Mouse (Mus musculus): ENCODE measurements around the gene Tagap1. TPM values are rescaled to one million over a fixed set of nuclear protein-coding genes. Genes with fewer than 3 reads are reported as not detected.
"Not testable (repeated sequence)": the region's sequence is repeated elsewhere in the genome, so short reads cannot be mapped to it uniquely, and the experiment has no call there.

Tagap1 gene
- polyA plus RNA-seq, 1 experiment from 2014 or later = 26.5 TPM

DNA sequence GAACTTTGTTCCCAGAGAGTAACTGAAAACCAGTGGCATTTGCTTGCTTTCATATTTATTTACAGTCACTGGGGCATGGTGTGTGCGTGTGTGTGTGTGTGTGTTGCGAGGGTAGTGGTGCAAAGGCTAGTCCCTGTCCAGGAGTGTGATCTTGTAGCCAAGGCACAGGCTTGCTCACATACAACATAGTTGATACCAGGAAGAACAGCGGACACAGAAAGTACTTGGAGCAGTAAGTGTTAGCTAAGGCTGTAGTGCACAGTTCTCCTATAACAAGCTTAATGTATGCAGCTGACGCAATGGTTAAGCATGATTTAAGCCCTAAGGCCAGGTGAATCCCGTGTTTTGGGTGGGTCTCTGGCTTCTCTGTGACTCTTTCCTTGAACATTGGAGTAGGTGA, 18.4 kb upstream of the Tagap1 start:
- H3K4me1 ChIP-seq; H3K9me3 ChIP-seq; ATAC-seq (ENCODE audit: extremely low read depth, insufficient number of reproducible peaks, low FRiP score, low TSS enrichment); H3K36me3 ChIP-seq; H3K27ac ChIP-seq (replicated peaks); H3K27me3 ChIP-seq (replicated peaks): not testable (repeated sequence)
- Histone ChIP-seq H3K4me2 (peak overlapping the region; percentile 68), H3K9ac (peak overlapping the region; percentile 86), H3K4me3 (peak overlapping the region; percentile 65)
- WGBS = 28% methylated on average over 5 of the region's 5 CpGs

DNA sequence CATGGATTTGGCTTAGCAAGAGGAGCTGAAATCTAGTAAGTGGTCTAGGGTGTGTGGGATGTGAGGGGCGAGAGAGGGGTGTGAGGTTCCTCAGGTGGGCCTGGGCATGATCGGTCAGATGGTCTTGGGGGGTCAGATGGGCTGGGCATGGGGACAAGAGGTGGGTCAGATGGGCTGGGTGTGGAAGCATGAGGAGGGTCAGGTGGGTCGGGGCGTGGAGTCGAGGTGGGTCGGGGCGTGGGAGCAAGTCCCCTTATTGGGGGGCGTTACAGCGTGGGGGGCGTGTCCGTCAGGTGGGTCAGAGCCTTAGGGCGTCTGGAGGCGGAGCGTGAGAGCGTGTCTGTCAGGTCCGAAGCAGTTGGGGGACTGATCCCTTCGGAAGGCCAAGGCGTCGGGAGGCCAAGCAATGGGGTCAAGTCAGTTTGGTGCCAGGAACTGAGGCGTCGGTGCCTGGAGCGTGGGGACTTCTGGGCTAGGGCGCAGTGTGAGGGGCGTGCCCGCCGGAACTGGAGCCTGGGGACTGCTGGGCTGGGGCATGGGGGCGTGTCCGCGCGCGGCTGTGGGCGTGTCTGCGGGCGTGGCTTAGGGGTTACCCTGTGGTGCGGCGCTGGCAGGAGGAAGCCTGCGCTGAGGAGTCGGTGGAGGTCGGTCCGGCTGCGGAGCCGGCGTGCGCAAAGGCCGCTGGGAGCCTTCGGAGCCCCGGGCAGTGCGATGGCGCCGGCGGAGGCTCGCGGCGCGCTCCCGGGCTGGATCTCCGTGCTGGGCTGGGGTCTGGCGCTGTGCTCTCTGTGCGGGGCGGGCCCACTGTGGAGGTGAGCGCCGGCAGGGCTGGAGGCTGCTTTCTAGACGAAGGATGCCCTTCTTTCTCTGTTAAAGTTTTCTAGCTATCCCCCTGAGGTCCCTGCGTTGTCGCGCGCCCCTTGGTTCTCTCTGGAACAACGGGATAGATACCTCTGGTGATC, 17.6 kb upstream of the Tagap1 start, which contains the start of gene Gm49721:
Gene Gm49721 (plus strand): TSS at position 618 of the 962 bp plus-strand sequence.
- WGBS = 2% methylated on average over 32 of the region's 68 CpGs
- H3K27ac ChIP-seq (replicated peaks) = peak within 1 kb of the TSS; percentile 70
- peak; percentile 97 for ATAC-seq (ENCODE audit: extremely low read depth, insufficient number of reproducible peaks, low FRiP score, low TSS enrichment)

DNA sequence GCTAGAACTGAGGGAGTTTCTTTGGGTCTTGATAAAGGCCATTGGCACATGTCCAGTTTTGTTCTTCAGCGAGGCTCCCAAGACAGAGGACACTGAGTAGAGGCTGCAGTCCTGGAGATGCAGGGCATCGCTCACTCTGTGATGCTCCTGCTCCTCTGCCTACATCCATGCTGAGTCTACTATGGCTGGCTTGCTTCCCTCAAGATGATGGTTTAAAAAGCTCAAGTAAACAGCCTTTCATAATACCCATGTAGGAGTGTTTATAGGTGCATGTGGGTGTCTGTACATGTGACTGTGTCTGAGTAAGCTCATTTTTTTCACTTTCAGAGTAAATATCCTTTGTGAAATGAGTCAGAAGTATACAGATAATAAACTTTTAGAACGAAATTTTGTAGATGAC, 14.0 kb upstream of the Tagap1 start:
- H3K4me1 ChIP-seq; H3K4me2 ChIP-seq; ATAC-seq (ENCODE audit: extremely low read depth, insufficient number of reproducible peaks, low FRiP score, low TSS enrichment); H3K9ac ChIP-seq; H3K27me3 ChIP-seq (replicated peaks); H3K27ac ChIP-seq (replicated peaks); H3K4me3 ChIP-seq; H3K36me3 ChIP-seq; H3K9me3 ChIP-seq: not testable (repeated sequence)
- 48% methylated on average over 3 of the region's 3 CpGs for WGBS

More for the DNA sequence above, 17.6 kb upstream of the Tagap1 start, which contains the start of gene Gm49721:
- H3K4me1 ChIP-seq; H3K9me3 ChIP-seq; H3K36me3 ChIP-seq; H3K27me3 ChIP-seq (replicated peaks): not testable (repeated sequence)
- peak within 1 kb of the TSS; percentile 68 for H3K4me2 ChIP-seq
- H3K4me3 ChIP-seq = peak within 1 kb of the TSS; percentile 65
- H3K9ac ChIP-seq = peak within 1 kb of the TSS; percentile 86

- H3K9me3 ChIP-seq; H3K4me3 ChIP-seq; H3K4me2 ChIP-seq; H3K9ac ChIP-seq; H3K4me1 ChIP-seq; H3K27ac ChIP-seq (replicated peaks); ATAC-seq (ENCODE audit: extremely low read depth, insufficient number of reproducible peaks, low FRiP score, low TSS enrichment); H3K27me3 ChIP-seq (replicated peaks); H3K36me3 ChIP-seq: not testable (repeated sequence)
- 67% methylated on average over 4 of the region's 4 CpGs for WGBS
These were observed 12.0 kb upstream of the Tagap1 start for GRCm38 (mm10) chr17:6972836-6973396.

DNA sequence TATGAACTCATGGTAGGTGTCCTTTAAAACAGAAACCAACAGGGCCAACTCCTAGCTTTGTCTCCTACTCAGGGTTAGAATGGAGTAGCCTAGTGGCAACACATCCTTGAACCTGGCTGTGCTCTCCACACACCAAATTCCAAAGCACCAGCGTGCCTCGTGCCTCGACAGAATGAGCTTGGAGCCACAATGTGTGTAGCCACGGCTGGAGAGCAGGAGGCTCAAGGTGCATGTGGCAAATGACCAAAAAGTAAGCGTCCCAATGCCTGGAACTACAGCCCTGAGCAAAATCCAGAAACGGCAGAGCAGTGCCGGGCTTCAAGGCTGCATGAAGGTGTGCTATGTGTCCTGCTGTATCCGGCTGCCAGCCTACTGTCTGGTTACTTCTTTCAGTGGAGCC, 10.3 kb upstream of the Tagap1 start:
- H3K9me3 ChIP-seq; ATAC-seq (ENCODE audit: extremely low read depth, insufficient number of reproducible peaks, low FRiP score, low TSS enrichment); H3K9ac ChIP-seq; H3K4me3 ChIP-seq; H3K27ac ChIP-seq (replicated peaks); H3K4me1 ChIP-seq; H3K36me3 ChIP-seq; H3K27me3 ChIP-seq (replicated peaks); H3K4me2 ChIP-seq: not testable (repeated sequence)
- 74% methylated on average over 8 of the region's 8 CpGs for WGBS

DNA sequence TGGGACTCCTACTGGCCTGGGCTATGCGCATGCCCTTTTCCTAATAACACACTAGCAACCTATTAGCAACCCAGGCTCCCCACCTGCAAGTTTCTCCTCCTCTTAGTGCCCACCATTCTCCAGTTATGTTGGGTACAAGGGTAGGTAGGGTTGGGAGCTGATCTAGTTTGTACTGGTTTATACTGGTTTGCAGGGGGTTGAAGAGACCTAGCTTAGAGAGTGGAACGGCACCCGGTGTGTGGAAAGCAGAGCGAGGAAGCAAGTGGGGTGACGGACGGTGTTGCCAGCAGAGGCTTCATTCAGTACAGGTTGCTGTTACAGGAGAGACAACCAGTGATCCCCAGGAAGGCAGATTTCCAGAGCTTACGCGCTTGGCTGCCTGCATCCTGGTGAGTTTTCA, 9.4 kb upstream of the Tagap1 start, which contains the start of gene Rnaset2b:
Gene Rnaset2b (plus strand): TSS at position 301 of the 400 bp plus-strand sequence.
- not testable (repeated sequence) for H3K36me3 ChIP-seq; ATAC-seq (ENCODE audit: extremely low read depth, insufficient number of reproducible peaks, low FRiP score, low TSS enrichment); H3K4me3 ChIP-seq; H3K9ac ChIP-seq; H3K27ac ChIP-seq (replicated peaks); H3K4me1 ChIP-seq; H3K27me3 ChIP-seq (replicated peaks); H3K4me2 ChIP-seq; H3K9me3 ChIP-seq
- WGBS = no CpG with 5 or more reads among the region's 8 CpGs

- H3K4me1 ChIP-seq = not testable (repeated sequence)
- 25% methylated on average over 1 of the region's 1 CpGs for WGBS
These were observed 6.7 kb upstream of the Tagap1 start for GRCm38 (mm10) chr17:6967673-6968072.

DNA sequence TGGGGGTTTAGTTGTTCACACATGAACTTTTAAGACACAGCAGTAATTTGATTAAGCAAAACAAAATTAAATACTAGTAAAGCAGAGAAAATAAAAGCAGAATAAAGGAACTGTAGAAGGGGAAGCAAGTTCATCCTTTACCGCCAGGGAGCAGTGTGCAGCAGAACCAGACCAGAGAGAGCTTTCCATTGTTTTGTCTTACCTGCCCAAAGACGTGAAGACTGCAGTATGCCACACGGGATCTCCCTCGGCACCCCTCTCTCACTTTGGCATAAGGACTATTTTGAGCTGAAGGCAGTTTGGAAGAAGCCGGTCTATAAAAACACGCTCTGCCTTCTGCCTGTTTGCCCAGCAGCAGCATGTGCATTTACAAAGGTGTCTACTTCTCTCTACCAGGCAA, 4.4 kb upstream of the Tagap1 start:
- H3K9me3 ChIP-seq; H3K4me3 ChIP-seq; H3K27me3 ChIP-seq (replicated peaks); H3K27ac ChIP-seq (replicated peaks); H3K36me3 ChIP-seq; ATAC-seq (ENCODE audit: extremely low read depth, insufficient number of reproducible peaks, low FRiP score, low TSS enrichment); H3K9ac ChIP-seq; H3K4me1 ChIP-seq; H3K4me2 ChIP-seq: not testable (repeated sequence)
- 16% methylated on average over 6 of the region's 6 CpGs for WGBS

More at GRCm38 (mm10) chr17:6967673-6968072, 6.7 kb upstream of the Tagap1 start:
- not testable (repeated sequence) for H3K9ac ChIP-seq; H3K36me3 ChIP-seq; H3K9me3 ChIP-seq; H3K4me3 ChIP-seq; H3K4me2 ChIP-seq; H3K27ac ChIP-seq (replicated peaks); H3K27me3 ChIP-seq (replicated peaks); ATAC-seq (ENCODE audit: extremely low read depth, insufficient number of reproducible peaks, low FRiP score, low TSS enrichment)

DNA sequence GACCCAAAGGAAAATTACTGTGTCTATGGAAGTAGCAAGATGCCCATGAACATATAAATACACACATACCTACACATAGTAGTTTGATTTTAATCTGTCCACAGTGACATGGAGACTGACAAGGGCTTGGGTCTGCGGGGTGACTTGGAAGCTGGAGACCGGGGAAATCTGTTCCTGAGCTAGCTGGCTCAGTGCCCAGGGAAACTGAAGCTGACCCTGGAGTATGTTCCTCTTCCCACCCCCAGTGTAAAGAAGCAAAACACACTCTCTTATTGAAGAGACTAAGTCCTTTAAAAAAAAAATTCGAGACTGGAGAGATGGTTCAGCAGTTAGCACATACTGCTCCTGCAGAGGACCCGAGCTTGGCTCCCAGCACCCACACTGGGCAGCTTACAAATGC, 2.0 kb upstream of the Tagap1 start:
- not testable (repeated sequence) for H3K27me3 ChIP-seq (replicated peaks); H3K27ac ChIP-seq (replicated peaks); H3K9ac ChIP-seq; H3K9me3 ChIP-seq; H3K4me3 ChIP-seq; H3K36me3 ChIP-seq; H3K4me1 ChIP-seq; H3K4me2 ChIP-seq; ATAC-seq (ENCODE audit: extremely low read depth, insufficient number of reproducible peaks, low FRiP score, low TSS enrichment)
- WGBS = 55% methylated on average over 4 of the region's 4 CpGs

DNA sequence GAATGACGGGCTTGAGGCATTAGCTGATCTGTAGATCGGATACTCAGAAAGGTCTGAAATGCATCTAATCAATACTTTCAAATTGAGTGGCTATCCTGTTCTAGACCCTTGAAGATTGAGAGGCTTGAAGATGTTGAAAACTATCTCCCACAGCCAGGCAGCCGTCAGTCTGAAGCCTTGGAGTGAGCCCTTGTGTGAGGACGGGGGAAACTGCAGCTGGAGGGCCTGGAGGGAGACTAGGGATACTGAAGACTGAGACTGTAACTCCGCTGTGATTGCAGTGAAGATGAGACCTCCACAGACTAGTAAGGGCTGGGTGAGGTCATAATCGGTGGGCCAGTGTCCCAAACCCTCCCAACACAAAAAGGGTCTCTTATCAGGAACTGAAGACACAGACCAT, 1.4 kb upstream of the Tagap1 start:
- H3K4me2 ChIP-seq; H3K27ac ChIP-seq (replicated peaks); H3K4me1 ChIP-seq; H3K36me3 ChIP-seq; H3K9me3 ChIP-seq; H3K27me3 ChIP-seq (replicated peaks); ATAC-seq (ENCODE audit: extremely low read depth, insufficient number of reproducible peaks, low FRiP score, low TSS enrichment); H3K4me3 ChIP-seq; H3K9ac ChIP-seq: not testable (repeated sequence)
- WGBS = 55% methylated on average over 4 of the region's 6 CpGs

DNA sequence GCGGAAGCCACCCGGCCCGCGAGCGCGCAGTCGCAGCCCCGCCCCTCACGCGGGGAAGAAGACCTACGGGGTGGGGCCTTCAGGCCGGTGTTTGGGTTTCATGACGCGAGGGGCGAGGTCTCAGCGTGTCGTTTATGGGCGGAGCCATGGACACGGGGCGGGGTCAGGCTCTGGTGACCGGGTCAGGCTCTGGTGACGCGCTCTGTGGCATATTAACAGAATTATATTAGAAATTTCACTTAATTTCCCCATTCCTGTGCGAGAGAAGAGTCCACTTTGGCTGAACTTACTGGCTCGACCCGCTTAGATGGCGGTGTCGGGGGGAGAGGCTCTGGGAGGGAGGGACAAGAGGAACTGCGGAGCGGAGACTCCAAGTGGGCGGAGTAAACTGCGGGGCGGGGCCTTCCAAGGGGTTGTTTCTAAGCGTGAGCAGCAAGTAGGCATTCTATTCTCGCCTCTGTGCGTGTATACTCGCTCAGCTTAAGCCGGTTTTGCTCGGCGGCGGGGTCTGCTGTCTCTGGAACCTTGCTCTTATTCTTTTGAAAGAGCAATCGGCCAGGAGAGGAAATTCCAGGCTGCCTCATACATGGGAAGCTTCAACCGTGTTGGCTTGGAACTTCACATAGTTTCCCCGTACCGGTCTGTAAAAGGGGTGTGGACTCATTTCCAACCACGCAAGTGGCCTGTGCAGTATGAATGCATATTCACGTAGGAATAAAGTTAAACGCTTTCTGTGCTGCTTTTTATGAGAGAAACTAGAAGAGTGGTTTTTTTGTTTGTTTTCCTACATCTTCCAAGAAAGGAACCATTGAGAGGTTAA, 435 bp upstream of the Tagap1 start:
- H3K36me3 ChIP-seq; H3K9me3 ChIP-seq; H3K27me3 ChIP-seq (replicated peaks); H3K9ac ChIP-seq; H3K4me1 ChIP-seq; H3K27ac ChIP-seq (replicated peaks): not testable (repeated sequence)
- WGBS = 0% methylated on average over 20 of the region's 48 CpGs
- H3K4me2 ChIP-seq = peak overlapping the region; percentile 61
- ATAC-seq (ENCODE audit: extremely low read depth, insufficient number of reproducible peaks, low FRiP score, low TSS enrichment) = peak; percentile 100
- peak overlapping the region; percentile 60 for H3K4me3 ChIP-seq

All from heart, embryonic 13.5 days (tissue).